Mouse (Mus musculus): ENCODE measurements around the gene 1700028J19Rik.
"Not testable (repeated sequence)": the region's sequence is repeated elsewhere in the genome, so short reads cannot be mapped to it uniquely, and the experiment has no call there.

1700028J19Rik gene

DNA sequence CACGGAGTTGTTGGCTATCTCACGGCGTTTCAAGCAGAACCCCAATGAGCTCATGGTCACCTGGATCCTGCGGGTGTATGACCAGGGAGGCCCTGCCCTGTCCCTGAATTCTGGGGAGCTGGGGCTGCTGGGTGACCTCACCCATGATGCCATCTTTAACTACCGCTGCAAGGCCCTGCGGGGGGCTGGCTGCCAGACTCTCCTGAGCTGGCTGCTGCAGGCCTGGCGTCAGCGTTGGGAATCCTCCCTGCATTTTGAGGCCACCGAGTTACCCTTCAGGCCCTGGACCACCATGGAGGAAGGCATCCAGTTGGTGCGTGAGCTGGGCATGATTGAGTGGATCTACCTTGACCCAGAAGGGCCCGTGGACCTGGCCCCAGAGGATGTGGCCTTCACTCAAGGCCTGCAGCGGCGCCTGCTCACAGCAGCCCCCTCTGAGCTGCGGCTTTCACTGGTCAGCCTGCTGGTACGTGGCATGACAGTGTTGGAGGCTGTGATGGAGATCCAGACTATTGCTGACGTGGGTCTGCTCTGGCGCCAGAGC, 4.3 kb upstream of the 1700028J19Rik start:
- not testable (repeated sequence) for DNase-seq (ENCODE audit: low spot score)

DNA sequence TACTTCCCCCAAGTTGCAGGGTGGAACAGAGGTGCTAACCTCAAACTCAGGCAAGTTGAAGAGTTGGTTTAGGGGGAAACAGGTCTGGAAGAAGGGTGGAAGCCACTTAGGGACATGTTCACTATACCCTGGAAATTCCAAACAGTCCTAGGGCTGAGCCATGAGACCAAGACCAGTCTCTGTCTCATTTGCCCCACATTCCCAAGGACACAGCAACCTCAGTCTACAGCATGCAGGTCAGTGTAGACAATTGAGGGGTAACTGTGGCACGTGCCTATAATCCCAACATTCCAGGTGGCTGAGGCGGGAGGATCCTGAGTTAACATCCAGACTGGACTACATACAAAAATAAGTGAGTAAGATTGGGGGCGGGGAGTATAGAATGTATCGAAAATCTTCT, 2.8 kb upstream of the 1700028J19Rik start:
- DNase-seq (ENCODE audit: low spot score): no peak

DNA sequence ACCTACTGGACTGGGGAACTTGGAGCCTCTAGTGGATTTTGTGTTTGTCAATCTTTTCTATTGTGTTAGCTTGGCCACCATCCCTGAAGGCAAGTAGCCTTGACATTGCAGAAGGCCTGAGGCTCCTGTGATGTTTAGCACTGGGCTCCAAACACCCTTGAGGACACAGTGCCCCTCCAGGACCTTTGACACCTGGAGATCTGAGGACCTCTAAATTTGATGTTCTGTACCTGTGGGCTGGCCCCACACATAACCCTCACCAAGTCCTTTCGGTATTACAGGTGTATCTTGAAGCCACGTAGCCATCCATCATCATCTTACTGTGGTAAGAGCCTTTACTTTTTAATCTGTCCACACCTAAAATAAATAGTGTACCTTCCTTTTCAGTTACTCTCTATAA, 1.5 kb upstream of the 1700028J19Rik start:
- no peak for DNase-seq (ENCODE audit: low spot score)

DNA sequence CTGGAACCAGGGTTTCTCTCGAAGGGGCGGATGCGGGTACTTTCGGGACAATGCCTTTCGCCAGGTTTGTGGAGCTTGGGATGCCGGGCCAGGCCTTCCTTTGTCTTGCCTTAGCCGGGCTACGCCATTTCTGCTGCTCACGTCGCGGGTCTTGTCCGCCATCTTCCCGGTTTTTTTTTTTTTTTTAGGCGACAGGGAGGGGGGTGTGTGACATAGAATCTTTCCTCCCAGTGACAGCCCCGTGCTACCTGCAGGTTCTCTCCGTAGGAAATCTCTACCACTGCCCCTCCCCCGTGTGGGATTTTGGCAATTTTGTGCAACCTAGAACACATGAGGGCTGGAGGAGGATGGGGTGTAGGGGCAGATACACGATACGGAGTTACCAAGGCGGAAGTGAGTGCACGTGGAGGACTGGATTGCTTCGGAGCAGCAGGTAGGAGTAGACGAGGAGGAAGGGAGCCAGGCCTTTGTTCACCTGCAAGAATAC, 532 bp upstream of the 1700028J19Rik start:
- DNase-seq (ENCODE audit: low spot score): no peak

DNA sequence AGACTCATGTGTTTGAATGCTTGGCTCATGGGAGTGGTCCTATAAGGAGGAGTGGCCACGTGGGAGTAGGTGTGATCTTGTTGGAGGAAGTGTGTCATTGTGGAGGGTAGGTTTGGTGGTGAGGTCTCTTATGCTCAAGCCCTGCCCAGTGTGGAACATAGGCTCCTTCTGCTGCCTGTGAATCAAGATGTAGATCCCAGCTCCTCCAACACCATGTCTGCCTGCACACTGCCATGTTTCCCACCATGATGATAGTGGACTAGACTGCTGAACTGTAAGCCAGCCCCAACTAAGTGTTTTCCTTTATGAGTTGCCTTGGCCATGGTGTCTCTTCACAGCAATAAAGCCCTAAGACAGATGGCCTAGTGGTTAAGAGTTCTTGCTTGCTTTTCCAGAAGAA, 2.4 kb downstream of the 1700028J19Rik start:
- DNase-seq (ENCODE audit: low spot score): no peak

DNA sequence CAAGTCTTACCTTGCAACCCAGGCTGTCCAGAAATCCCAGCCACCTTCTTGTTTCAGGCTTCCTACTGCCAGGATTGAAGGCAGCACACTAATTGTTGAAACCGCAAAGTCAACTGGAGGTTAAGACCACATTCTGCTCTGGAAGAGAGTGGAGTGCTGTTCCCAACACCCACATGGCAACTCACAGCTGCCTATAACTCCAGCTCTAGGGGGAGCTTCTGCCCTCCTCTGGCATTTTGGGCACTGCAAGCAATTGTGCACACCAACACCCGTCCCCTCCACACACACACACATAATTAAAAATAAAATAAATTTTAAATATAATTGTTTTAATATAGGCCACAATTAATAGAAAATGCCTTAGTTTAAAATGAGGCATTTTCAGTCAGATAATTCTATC, 5.3 kb downstream of the 1700028J19Rik start:
- no peak for DNase-seq (ENCODE audit: low spot score)

DNA sequence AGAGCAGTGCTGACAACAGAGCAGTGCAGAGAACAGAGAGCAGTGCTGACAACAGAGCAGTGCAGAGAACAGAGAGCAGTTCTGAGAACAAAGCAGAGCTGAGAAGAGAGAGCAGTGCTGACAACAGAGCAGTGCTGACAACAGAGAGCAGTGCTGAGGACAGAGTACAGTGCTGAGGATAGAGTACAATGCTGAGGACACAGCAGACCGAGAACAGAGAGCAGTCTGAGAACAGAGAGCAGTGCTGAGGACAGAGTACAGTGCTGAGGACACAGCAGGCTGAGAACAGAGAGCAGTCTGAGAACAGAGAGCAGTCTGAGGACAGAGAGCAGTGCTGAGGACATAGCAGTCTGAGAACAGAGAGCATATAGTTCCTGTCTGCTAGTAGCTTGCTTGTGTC, 5.8 kb downstream of the 1700028J19Rik start:
- DNase-seq (ENCODE audit: low spot score): no peak

DNA sequence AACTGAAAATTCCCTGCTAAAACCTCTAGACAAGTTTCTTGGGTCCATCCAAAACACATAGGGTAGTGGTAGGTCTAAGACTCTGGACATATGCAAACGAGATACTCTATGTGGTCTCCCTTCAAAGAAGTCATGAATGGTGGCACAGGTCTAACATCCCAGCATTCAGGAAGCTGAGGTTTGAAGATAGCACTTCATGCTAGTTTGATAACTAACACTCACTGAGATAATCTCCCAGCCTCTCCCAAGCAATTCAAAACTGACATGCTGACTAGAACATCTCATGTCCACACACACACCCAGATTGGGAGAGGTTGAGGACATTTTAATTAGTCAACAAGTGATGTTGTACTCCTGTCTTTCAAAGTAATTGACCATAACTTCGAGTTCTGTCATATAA, 6.6 kb downstream of the 1700028J19Rik start:
- DNase-seq (ENCODE audit: low spot score): no peak

DNA sequence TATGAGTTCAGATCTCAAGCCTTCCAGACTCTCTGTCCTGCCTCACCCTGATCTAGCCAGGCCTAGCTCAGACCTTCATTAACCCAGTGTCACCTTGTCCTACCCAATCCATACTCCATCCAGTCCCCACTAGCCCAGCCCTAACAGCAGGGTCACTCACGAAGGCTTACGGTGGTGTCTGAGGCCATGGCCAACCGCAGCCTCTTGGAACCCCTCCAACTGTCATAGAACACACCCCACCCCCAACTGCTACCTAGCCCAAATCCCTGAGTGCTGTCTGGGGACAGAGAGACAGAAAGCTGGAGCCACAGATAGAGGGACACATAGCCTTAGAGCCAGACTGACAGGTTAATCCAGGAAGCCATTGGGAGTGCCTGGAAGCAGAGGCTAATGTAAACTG, 10.6 kb downstream of the 1700028J19Rik start, which contains the start of gene Gm36864:
Gm36864 (plus strand) TSS at position 269 of the 400 bp plus-strand sequence.
- DNase-seq (ENCODE audit: low spot score): no peak

DNA sequence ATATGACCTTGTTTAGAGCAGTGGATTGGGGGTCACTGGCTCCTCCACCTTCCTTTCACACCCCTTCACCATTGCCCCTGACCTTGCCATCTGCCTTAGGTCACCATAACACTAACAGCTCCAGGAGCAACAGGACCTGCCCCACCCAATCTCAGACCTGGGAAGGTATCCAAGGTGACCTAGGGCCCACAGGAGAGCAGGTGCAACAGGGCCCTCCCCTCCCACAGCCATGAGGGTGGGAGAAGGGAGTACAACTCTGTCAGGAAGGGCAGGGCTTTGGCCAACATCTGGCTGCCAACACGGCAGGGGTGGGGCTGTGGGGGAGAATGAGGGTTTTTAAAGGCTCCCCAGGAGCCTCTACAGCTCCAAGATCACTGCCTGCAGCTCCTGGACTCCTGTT, 21.4 kb downstream of the 1700028J19Rik start, which contains the start of gene Klk1:
Klk1 (plus strand) TSS at position 285 of the 400 bp plus-strand sequence.
- no peak for DNase-seq (ENCODE audit: low spot score)

DNA sequence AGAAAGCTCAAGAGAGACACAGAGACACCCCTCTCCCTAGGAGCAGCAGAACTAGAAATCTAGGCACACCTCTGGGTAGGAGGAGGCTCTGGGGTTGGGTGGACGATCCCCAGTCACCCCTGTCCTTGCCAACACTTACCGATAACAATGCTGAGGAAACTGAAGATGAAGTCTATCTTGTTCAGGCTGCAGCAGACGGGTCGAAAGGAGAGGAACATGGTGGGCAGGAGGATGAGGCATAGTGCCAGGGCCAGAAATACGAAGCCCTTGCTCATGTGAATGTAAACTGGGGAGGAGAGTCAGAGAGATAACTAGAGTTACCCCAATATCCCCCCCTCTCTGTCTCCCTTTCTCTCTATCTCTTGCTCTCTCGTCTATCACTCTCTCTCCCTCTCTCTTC, 24.2 kb downstream of the 1700028J19Rik start:
- DNase-seq (ENCODE audit: low spot score): not testable (repeated sequence)

DNA sequence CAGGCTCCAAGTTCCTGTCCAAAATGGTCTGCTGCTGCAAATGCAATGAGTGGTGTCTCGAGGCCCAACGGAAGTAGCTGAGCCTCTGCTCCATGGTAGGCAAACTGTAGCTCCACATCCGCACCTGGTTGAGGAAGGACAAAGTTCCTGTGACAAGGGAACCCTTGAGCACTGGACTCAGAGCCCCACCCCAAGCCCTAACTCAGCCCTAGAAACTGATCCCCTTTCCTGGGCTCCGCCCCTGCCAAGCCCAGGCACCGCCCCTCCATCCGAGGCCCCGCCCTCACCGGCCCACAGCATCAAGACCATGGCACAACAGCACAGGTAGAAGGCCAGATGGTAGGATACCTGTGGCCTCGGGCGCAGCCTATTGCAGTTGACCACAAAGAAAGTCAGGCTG, 24.9 kb downstream of the 1700028J19Rik start:
- not testable (repeated sequence) for DNase-seq (ENCODE audit: low spot score)

DNA sequence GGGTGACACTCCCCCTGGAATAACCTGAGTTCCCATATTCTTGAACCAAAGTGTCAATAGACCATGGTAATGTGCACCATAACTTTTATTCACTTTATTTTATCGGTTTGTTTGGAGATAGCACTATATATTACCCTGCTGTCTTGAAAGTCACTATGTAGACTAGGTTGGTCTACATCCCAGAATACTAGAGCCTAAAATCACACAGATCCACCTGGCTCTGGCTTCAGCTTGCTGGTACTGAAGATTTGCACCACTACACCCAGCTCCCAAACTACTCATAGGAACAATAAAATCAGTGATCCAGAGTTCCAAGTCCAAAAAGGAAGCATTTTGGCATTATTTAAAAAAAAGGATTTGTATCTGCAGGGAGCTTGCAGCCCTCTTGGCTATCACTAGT, 30.9 kb downstream of the 1700028J19Rik start, which contains the start of gene Klk1b5:
Klk1b5 (plus strand) TSS at position 301 of the 400 bp plus-strand sequence.
- no peak for DNase-seq (ENCODE audit: low spot score)

DNA sequence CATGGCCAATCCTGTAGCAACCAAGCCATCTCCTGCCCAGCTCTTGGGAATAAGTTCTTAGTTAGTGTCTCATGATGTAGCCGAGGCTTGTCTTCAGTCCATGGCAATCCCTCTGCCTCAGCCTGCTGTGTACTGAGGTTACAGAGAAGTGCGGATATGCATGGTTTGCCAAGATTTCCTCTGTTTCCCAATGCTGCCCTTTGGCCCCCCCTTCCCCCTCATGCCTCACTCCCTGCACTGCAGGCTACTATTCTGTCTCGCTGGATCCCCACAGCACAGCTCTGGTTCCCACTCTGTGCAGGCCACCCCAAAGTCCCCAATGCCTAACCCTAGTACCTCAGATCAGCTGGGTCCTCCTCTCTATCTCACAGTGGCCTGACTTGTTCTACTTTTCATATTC, 38.2 kb downstream of the 1700028J19Rik start:
- no peak for DNase-seq (ENCODE audit: low spot score)

DNA sequence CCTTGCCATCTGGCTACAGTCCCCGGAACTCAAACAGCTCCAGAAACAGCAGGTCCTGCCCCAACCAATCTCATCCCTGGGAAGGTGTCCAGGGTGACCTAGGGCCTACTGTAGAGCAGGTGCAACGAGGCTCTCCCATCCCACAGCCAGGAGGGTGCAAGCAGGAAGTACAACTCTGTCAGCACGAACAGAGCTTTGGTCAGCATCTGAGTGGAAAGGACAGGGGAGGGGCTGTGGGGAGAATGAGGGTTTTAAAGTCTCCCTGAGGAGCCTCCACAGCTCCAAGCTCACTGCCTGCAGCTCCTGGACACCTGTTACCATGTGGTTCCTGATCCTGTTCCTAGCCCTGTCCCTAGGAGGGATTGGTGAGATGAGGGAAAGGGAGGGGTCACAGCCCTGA, 39.4 kb downstream of the 1700028J19Rik start, which contains the start of gene Klk1b4:
Klk1b4 (plus strand) TSS at position 301 of the 400 bp plus-strand sequence.
- DNase-seq (ENCODE audit: low spot score): not testable (repeated sequence)

DNA sequence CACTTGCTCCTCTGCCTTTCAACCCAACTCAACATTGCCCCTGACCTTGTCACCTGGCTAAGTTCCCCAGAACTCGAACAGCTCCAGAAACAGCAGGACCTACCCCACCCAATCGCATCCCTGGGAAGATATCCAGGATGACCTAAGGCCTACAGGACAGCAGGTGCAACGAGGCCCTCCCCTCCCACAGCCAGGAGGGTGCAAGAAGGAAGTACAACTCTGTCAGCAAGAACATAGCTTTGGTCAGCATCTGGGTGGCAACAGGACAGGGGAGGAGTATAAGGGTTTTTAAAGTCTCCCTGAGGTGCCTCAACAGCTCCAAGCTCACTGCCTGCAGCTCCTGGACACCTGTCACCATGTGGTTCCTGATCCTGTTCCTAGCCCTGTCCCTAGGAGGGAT, 48.6 kb downstream of the 1700028J19Rik start, which contains the start of gene Klk1b3:
Klk1b3 (plus strand) TSS at position 301 of the 400 bp plus-strand sequence.
- DNase-seq (ENCODE audit: low spot score): no peak

DNA sequence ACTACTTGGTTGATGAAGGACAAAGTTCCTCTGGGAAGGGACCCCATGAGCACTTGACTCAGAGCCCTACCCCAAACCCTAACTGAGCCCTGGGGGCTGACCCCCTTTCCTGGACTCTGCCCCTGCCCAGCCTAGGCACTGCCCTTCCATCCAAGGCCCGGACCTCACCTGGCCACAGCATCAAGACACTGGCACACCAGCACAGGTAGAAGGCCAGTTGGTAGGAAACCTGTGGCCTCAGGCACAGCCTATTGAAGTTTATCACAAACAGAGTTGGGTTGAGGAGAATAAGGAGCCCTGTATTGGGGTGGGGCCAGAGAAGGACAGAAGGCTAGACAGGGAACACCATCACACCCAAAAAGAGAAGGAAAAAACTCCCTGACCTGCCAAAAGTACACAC, 53.0 kb downstream of the 1700028J19Rik start:
- not testable (repeated sequence) for DNase-seq (ENCODE audit: low spot score)

DNA sequence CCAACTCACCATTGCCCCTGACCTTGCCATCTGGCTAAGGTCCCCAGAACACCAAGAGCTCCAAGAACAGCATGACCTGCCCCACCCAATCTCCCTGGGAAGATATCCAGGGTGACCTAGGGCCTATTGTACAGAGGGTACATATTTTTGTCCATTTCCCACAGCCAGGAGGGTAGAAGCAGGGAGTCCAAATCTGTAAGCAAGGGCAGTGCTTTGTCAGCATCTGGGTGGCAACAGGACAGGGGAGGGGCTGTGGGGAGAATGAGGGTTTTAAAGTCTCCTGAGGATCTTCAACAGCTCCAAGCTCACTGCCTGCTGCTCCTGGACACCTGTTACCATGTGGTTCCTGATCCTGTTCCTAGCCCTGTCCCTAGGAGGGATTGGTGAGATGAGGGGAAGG, 58.6 kb downstream of the 1700028J19Rik start, which contains the start of gene Klk1b24:
Klk1b24 (plus strand) TSS at position 301 of the 400 bp plus-strand sequence.
- DNase-seq (ENCODE audit: low spot score): not testable (repeated sequence)

DNA sequence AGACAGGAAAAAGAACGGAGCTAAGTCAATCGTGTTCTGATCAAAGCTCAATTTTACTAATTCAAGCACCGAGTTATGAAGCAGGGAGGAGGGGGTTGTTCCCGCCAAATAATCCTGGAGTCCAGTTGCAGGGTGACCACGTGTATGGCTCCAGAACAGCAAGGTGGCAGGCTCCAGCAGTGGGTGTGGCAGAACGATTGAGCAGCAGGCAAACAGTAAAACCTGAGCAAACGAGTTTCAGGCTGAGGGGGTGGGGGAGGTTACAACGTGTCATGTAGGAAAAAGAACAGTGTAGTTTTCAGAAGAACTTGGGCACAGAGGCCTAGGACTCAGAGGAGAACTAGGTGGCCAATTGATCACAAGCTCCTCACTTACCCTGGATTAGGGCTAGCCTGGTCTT, 60.0 kb downstream of the 1700028J19Rik start:
- DNase-seq (ENCODE audit: low spot score): not testable (repeated sequence)

Measured in layer of hippocampus, adult 9-10 months (tissue).